Mouse (Mus musculus): ENCODE data around the gene Gk5. TPM values are rescaled to one million over a fixed set of nuclear protein-coding genes. Genes with fewer than 3 reads are reported as not detected.

The Gk5 gene
- polyA plus RNA-seq, 1 experiment = 1.5 TPM

DNA sequence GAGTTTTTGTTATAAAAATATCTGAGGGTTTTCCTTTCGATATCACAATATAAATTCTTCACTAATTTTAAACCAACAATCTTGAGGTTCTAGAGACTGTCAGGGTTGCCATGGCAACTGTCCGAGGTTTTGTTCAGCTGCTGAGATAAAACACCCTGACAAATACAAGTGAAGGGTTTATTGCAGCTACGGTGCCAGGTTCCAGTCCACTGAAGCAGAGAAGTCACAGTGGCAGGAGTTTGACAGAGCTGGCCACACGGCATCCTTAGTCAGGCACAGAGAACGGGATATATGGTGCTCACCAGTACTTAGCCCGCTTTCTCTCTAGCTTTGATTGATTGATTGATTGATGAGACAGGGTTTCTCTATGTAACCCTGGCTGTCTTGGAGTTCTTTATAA is 23.3 kb downstream of the Gk5 start:
- H3K4me1 ChIP-seq (ENCODE audit: control insufficient read depth, insufficient read depth, insufficient read length) = no peaks in the 10 kb centered on the region
- peaks cover 3% of the 10 kb centered on the region for H3K36me3 ChIP-seq (ENCODE audit: control insufficient read depth, insufficient read depth, low read length)
- no peak for TF ChIP-seq CTCF (IDR thresholded peaks at IDR 0.05; ENCODE audit: extremely low read depth, insufficient read depth, insufficient read length, insufficient replicate concordance)
- no peak for TF ChIP-seq POLR2A (IDR thresholded peaks at IDR 0.05; ENCODE audit: low read depth, low read length)
- no peaks in the 10 kb centered on the region for H3K27me3 ChIP-seq (ENCODE audit: control insufficient read depth, insufficient read depth, low read length)
- H3K27ac ChIP-seq (ENCODE audit: insufficient read depth, low read length) = no peak overlapping the region
- 63% methylated on average over 6 of the region's 6 CpGs for WGBS
- no peak overlapping the region for H3K4me3 ChIP-seq (ENCODE audit: extremely low read depth, insufficient read depth, insufficient read length)
- no peak for DNase-seq (ENCODE audit: low read depth in 1 of 2, low spot score in 2 of 2)

DNA sequence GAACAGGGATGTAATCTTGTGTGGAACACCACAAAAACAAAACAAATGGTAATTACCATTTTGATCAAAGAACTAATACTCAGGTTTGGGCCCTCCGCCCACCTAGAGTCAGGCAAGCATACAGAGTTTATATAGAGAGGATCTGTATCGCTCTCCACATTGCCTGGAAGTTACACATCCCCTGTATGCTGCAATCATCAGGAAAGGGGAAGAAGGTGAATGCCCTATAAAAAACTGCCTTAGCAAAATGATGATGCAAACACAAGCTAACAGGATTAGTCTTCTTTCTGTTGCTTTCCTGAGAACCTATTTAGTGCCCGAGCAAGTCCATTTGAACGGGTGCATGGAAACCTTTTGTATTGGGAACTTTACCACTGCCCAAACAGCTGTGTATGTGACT is 24.5 kb downstream of the Gk5 start:
- WGBS = 93% methylated on average over 4 of the region's 4 CpGs
- H3K36me3 ChIP-seq (ENCODE audit: control insufficient read depth, insufficient read depth, low read length) = peaks cover 4% of the 10 kb centered on the region

DNA sequence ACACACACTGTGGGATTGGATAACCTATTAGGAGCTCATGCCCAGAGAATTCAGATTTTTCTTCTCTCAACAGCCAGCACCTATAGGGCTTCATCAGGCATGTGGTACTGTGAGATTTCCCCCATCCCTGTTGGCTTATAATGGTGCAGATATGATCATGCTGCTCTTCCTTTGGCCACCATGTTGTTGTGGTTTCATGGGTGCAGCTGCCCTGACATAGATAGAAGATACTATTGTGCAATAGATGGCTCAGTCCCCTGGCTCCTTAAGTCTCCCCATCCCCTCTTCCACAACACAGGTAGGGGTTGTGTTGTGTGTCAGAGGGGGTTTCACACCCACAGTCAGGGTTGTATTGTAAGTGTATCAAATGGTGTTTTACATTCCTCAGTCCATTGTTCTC is 25.7 kb downstream of the Gk5 start:
- H3K36me3 ChIP-seq (ENCODE audit: control insufficient read depth, insufficient read depth, low read length) = peaks cover 4% of the 10 kb centered on the region
- H3K4me1 ChIP-seq (ENCODE audit: control insufficient read depth, insufficient read depth, insufficient read length) = no peaks in the 10 kb centered on the region
- no peaks in the 10 kb centered on the region for H3K27me3 ChIP-seq (ENCODE audit: control insufficient read depth, insufficient read depth, low read length)
- no peak overlapping the region for H3K27ac ChIP-seq (ENCODE audit: insufficient read depth, low read length)
- no peak for DNase-seq (ENCODE audit: low read depth in 1 of 2, low spot score in 2 of 2)
- no peak overlapping the region for H3K4me3 ChIP-seq (ENCODE audit: extremely low read depth, insufficient read depth, insufficient read length)
- no peak for TF ChIP-seq CTCF (IDR thresholded peaks at IDR 0.05; ENCODE audit: extremely low read depth, insufficient read depth, insufficient read length, insufficient replicate concordance)
- no peak for TF ChIP-seq POLR2A (IDR thresholded peaks at IDR 0.05; ENCODE audit: low read depth, low read length)

More for the DNA sequence above, 24.5 kb downstream of the Gk5 start:
- Histone ChIP-seq H3K4me3 (ENCODE audit: extremely low read depth, insufficient read depth, insufficient read length) (no peak overlapping the region), H3K4me1 (ENCODE audit: control insufficient read depth, insufficient read depth, insufficient read length) (no peaks in the 10 kb centered on the region), H3K27me3 (ENCODE audit: control insufficient read depth, insufficient read depth, low read length) (no peaks in the 10 kb centered on the region), H3K27ac (ENCODE audit: insufficient read depth, low read length) (no peak overlapping the region)
- no peak for DNase-seq (ENCODE audit: low read depth in 1 of 2, low spot score in 2 of 2)
- no peak for TF ChIP-seq POLR2A (IDR thresholded peaks at IDR 0.05; ENCODE audit: low read depth, low read length)
- TF ChIP-seq CTCF (IDR thresholded peaks at IDR 0.05; ENCODE audit: extremely low read depth, insufficient read depth, insufficient read length, insufficient replicate concordance) = no peak

DNA sequence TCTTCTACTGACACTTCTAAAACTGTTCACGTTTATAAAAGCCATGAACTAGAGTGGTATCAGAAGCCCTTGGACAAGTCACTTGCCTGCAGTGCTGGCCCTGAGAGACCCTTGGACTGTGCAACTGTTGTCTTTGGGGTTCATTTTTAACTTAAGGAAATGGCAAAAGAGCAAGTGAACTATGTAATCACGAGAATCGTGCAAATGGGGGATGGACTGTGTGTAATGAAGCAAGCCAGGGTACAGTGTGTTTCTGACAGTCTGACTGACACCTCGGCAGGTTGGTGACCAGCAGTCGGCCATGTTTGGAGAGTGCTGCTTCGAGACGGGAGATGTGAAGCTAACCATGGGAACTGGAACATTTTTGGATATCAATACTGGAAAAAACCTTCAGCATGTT is 33.6 kb downstream of the Gk5 start:
- Histone ChIP-seq H3K36me3 (ENCODE audit: control insufficient read depth, insufficient read depth, low read length) (peaks cover 1% of the 10 kb centered on the region; the same call in 1 of the 2 replicates), H3K27ac (ENCODE audit: insufficient read depth, low read length) (no peak overlapping the region), H3K4me1 (ENCODE audit: control insufficient read depth, insufficient read depth, insufficient read length) (no peaks in the 10 kb centered on the region), H3K27me3 (ENCODE audit: control insufficient read depth, insufficient read depth, low read length) (no peaks in the 10 kb centered on the region), H3K4me3 (ENCODE audit: extremely low read depth, insufficient read depth, insufficient read length) (no peak overlapping the region)
- TF ChIP-seq POLR2A (IDR thresholded peaks at IDR 0.05; ENCODE audit: low read depth, low read length) = no peak
- TF ChIP-seq CTCF (IDR thresholded peaks at IDR 0.05; ENCODE audit: extremely low read depth, insufficient read depth, insufficient read length, insufficient replicate concordance) = no peak
- 94% methylated on average over 7 of the region's 7 CpGs for WGBS
- no peak for DNase-seq (ENCODE audit: low read depth in 1 of 2, low spot score in 2 of 2)

DNA sequence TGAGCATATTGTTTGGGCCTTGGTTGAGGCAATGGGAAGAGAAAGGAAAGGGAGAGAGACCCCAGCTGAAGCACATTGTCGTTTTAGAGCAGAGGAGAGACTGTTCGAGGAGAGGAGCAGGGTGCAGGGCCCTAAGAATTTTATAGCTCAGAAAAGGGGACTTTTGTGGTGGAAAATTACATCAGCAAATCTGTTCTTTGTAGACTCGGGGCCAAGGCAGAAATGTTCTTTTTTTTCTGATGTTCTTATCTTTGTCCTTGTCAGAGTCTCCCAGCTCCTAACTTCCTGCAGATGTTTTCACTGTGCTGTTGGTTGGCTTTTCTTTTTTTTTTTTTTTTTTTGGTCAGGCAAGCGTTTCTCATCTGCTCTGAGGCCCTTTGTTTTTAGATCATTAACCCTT is 39.3 kb downstream of the Gk5 start:
- no peak overlapping the region for H3K4me3 ChIP-seq (ENCODE audit: extremely low read depth, insufficient read depth, insufficient read length)
- 18% methylated on average over 4 of the region's 4 CpGs for WGBS
- no peak for TF ChIP-seq POLR2A (IDR thresholded peaks at IDR 0.05; ENCODE audit: low read depth, low read length)
- TF ChIP-seq CTCF (IDR thresholded peaks at IDR 0.05; ENCODE audit: extremely low read depth, insufficient read depth, insufficient read length, insufficient replicate concordance) = no peak
- H3K27ac ChIP-seq (ENCODE audit: insufficient read depth, low read length) = peak overlapping the region; percentile 34; the same call in 1 of the 2 replicates
- DNase-seq (ENCODE audit: low read depth in 1 of 2, low spot score in 2 of 2) = no peak
- H3K27me3 ChIP-seq (ENCODE audit: control insufficient read depth, insufficient read depth, low read length) = no peaks in the 10 kb centered on the region
- no peaks in the 10 kb centered on the region; the same call in 1 of the 2 replicates for H3K36me3 ChIP-seq (ENCODE audit: control insufficient read depth, insufficient read depth, low read length)
- no peaks in the 10 kb centered on the region for H3K4me1 ChIP-seq (ENCODE audit: control insufficient read depth, insufficient read depth, insufficient read length)

DNA sequence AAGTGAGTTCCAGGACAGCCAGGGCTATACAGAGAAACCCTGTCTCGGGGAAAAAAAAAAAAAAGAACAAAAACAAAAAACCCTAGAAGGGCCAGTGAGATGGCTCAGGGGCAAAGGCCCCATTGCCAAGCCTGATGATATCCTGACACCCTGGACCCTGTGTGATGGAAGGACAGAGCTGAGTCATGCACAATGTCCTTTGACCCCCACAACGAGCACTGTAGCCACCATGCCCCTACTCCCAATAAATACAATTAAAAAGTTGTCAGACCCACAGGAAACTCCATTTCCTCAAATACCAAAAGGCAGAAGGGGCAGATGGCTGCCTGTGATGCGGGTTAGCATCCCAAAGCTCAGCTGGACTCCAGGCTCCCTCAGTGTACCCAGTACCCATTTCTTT is 39.9 kb downstream of the Gk5 start:
- TF ChIP-seq POLR2A (IDR thresholded peaks at IDR 0.05; ENCODE audit: low read depth, low read length) (no peak), CTCF (IDR thresholded peaks at IDR 0.05; ENCODE audit: extremely low read depth, insufficient read depth, insufficient read length, insufficient replicate concordance) (no peak)
- H3K27ac ChIP-seq (ENCODE audit: insufficient read depth, low read length) = no peak overlapping the region
- no peaks in the 10 kb centered on the region for H3K4me1 ChIP-seq (ENCODE audit: control insufficient read depth, insufficient read depth, insufficient read length)
- no peak overlapping the region for H3K4me3 ChIP-seq (ENCODE audit: extremely low read depth, insufficient read depth, insufficient read length)
- H3K27me3 ChIP-seq (ENCODE audit: control insufficient read depth, insufficient read depth, low read length) = no peaks in the 10 kb centered on the region
- DNase-seq (ENCODE audit: low read depth in 1 of 2, low spot score in 2 of 2) = no peak
- H3K36me3 ChIP-seq (ENCODE audit: control insufficient read depth, insufficient read depth, low read length) = no peaks in the 10 kb centered on the region; the same call in 1 of the 2 replicates
- WGBS = 60% methylated on average over 3 of the region's 3 CpGs

DNA sequence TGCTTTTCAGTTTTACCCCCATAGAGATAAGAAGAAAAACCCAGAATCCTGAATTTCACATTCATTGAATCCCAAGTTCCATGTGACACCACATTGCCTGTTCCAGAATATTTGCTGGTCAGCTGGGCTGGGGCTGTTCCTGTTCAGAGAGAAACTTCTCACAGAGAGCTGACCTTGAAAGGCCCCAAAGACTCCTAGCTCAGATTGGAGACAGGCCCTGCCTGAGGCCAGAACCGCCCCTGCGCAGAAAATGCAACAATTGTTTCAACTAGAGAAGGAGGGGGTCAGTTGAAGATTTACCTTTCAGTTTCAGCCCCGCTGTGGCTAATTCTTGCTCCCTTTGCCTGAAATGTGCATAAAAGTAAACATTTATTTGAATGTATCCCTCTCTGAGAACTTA is 41.6 kb downstream of the Gk5 start:
- TF ChIP-seq CTCF (IDR thresholded peaks at IDR 0.05; ENCODE audit: extremely low read depth, insufficient read depth, insufficient read length, insufficient replicate concordance) (no peak), POLR2A (IDR thresholded peaks at IDR 0.05; ENCODE audit: low read depth, low read length) (no peak)
- no peak overlapping the region for H3K27ac ChIP-seq (ENCODE audit: insufficient read depth, low read length)
- H3K4me3 ChIP-seq (ENCODE audit: extremely low read depth, insufficient read depth, insufficient read length) = no peak overlapping the region
- no peaks in the 10 kb centered on the region for H3K27me3 ChIP-seq (ENCODE audit: control insufficient read depth, insufficient read depth, low read length)
- DNase-seq (ENCODE audit: low read depth in 1 of 2, low spot score in 2 of 2) = no peak
- WGBS = 93% methylated on average over 3 of the region's 3 CpGs
- H3K4me1 ChIP-seq (ENCODE audit: control insufficient read depth, insufficient read depth, insufficient read length) = no peaks in the 10 kb centered on the region
- no peaks in the 10 kb centered on the region for H3K36me3 ChIP-seq (ENCODE audit: control insufficient read depth, insufficient read depth, low read length)

Measured in spleen, adult 2 months (tissue).